Mouse (Mus musculus) forebrain, embryonic 12.5 days (tissue): ENCODE measurements around the gene Rai1. TPM values are rescaled to one million over a fixed set of nuclear protein-coding genes. Genes with fewer than 3 reads are reported as not detected.

Experiments used
- ATAC-seq: fragments of 200-750 bp; cut with Nextera tagmentation; 2 replicates; pipeline ENCODE4 v1.8.0; 2017; ENCODE audit warnings: moderate TSS enrichment; ENCODE audit not compliant: low FRiP score
- H3K27ac ChIP-seq: fragments of 300-500 bp; sonication (generic); 2 replicates; pipeline ENCODE4 v1.5.1; 2016; ENCODE audit warnings: mild to moderate bottlenecking
- H3K27me3 ChIP-seq: fragments of 300-500 bp; sonication (generic); 2 replicates; pipeline ENCODE4 v1.6.1; 2016; ENCODE audit warnings: mild to moderate bottlenecking
- H3K36me3 ChIP-seq: fragments of 300-500 bp; sonication (generic); replicated peaks from 2 replicates; pipeline ENCODE4 v1.6.1; 2016; ENCODE audit warnings: mild to moderate bottlenecking
- H3K4me1 ChIP-seq: fragments of 300-500 bp; sonication (generic); 2 replicates; pipeline ENCODE4 v1.6.1; 2016
- H3K4me2 ChIP-seq: fragments of 300-500 bp; sonication (generic); 2 replicates; pipeline ENCODE4 v1.6.1; 2016; ENCODE audit warnings: mild to moderate bottlenecking, moderate library complexity
- H3K4me3 ChIP-seq: fragments of 300-500 bp; sonication (generic); replicated peaks from 2 replicates; pipeline ENCODE4 v1.5.1; 2016; ENCODE audit warnings: mild to moderate bottlenecking
- H3K9ac ChIP-seq: fragments of 300-500 bp; sonication (generic); 2 replicates; pipeline ENCODE4 v1.6.1; 2016; ENCODE audit warnings: mild to moderate bottlenecking
- H3K9me3 ChIP-seq: fragments of 300-500 bp; sonication (generic); 2 replicates; pipeline ENCODE4 v1.6.1; 2016
- WGBS: fragments of 180-500 bp; shearing (Covaris S2); methylation state at CpG from one replicate; pipeline ENCODE4 v1.1.7; 2016; 5-methylcytosine and 5-hydroxymethylcytosine counted together
- polyA plus RNA-seq: library from polyadenylated mRNA; unstranded; fragments of >200 nt; fragmentation: Nextera tagmentation; extraction: Ambion mirVana; gene quantifications from 2 replicates; pipeline ENCODE4 v1.2.1, GENCODE M21; 2016

The Rai1 gene
- polyA plus RNA-seq, 1 experiment from 2014 or later, result 35.1 TPM

DNA sequence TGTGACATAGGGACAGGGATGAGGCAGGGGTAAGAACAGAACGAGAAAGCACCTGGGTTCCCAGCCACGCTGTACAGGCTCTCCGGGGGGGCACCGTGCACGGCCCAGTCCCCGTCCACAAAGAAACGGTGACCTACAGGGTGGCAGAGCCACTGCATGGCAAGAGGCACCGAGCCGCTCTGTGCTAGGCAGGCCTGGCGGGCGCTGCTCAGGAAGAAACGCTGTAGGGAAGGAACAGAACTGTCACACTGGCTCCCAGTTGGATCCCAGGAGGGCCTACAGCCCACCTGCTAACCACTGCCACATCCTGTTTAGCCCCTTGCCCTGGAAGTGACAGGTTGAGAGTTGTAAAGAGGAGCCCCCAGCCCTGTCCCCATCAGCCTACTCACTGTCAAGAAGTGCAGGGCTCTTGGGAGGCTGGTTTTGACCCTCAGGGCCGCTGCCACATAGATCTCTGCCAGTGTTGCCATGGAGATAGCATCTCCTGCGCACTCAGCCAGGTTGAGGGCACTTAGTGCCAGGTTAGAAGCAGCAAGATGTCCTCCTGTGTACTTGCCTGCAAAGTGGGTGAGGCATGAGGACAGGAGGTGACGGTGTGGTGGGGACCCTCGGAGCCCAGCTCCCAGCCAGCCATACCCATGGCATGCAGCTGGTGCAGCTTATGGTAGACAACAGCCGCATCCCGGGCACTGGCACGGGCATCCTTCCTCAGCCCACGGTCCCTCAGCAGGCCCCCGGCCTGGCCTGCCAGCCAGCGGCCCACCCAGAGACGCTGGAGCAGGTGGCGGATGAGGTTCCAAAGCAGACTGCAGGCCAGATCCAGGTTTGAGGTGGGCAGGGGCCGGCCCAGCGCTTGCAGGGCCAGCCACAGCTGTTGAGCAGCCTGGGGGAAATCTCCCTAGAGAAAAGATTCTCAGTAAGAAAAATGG, 98.2 kb downstream of the Rai1 start:
- H3K27me3 ChIP-seq, result no peaks in the 10 kb centered on the region
- H3K9ac ChIP-seq, result no peak overlapping the region
- H3K27ac ChIP-seq, result peak overlapping the region; percentile 56
- no peak overlapping the region for H3K4me3 ChIP-seq
- 94% methylated on average over 26 of the region's 26 CpGs for WGBS
- ATAC-seq, result no peak
- peaks cover 29% of the 10 kb centered on the region for H3K4me1 ChIP-seq
- peaks cover 91% of the 10 kb centered on the region for H3K36me3 ChIP-seq
- no peak overlapping the region for H3K4me2 ChIP-seq
- H3K9me3 ChIP-seq, result no peaks in the 10 kb centered on the region

DNA sequence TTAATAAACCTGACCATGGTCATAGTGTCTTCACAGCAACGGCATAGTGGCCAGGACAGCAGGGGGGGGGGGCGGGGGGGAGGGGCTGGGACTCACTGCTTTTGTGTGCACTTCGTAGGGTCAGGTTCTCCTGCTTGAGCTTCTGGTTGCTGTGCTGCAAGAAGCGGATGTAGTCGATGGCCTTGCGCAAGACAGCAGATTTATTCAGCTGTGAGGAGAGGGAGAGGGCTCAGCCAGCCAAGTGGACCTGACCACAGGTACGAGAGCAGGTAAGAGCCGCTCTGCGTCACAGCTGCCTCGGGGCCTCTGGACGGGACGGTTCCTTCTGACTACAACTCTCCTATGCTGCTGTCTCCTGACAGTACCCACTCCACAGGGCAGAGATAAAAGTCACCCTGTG, 100.2 kb downstream of the Rai1 start:
- peaks cover 74% of the 10 kb centered on the region for H3K36me3 ChIP-seq
- peaks cover 44% of the 10 kb centered on the region for H3K4me1 ChIP-seq

DNA sequence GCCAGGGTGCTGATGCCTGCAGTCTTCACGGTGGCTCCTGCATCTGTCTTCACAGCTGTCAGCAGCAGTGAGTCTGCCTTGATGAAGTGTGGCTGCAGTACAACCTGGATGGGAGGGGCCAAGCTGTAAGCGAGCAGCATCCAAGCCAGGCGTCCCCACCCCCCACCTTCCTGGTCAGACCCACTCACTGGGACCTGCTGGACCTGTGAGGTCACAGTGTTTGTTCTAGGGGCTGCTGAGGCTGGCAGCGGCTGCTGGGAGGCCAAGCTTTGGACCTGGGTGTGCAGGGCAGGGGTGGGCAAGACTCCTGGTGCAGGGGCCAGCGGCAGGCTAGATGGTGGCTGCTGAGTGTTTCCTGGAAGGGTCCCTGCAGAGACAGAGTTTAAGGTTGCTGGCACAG, 101.4 kb downstream of the Rai1 start:
- Histone ChIP-seq H3K4me2 (no peak overlapping the region), H3K36me3 (peaks cover 62% of the 10 kb centered on the region), H3K4me3 (no peak overlapping the region), H3K27ac (0 out of 2 replicates have a peak overlapping the region, but pooled peaks have one; percentile 89), H3K9me3 (no peaks in the 10 kb centered on the region), H3K4me1 (peaks cover 50% of the 10 kb centered on the region), H3K9ac (no peak overlapping the region), H3K27me3 (no peaks in the 10 kb centered on the region)
- 85% methylated on average over 5 of the region's 5 CpGs for WGBS
- no peak for ATAC-seq

More for the DNA sequence above, 100.2 kb downstream of the Rai1 start:
- 82% methylated on average over 12 of the region's 12 CpGs for WGBS
- no peak overlapping the region for H3K27ac ChIP-seq
- no peaks in the 10 kb centered on the region for H3K27me3 ChIP-seq
- no peak overlapping the region for H3K9ac ChIP-seq
- no peak for ATAC-seq
- H3K9me3 ChIP-seq, result no peaks in the 10 kb centered on the region
- H3K4me3 ChIP-seq, result no peak overlapping the region
- no peak overlapping the region for H3K4me2 ChIP-seq

DNA sequence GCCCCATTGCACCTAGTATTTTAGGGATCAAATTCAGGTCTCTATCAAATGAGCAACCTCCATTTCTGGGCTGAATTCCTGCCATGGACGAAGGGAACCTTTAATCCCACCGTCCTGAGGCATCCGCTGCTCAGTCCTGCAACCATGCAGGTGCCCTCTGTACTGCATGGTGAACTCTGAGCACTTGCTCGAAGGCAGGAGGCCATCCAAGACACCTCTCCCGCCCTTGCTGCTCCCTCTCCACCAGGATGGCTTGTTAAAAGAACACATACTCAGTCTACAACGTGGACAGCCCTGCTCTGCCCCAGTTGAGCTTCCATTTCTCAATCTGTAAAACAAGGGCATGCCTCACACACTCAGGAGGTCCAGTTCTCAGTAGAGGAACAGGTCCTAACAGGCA, 103.4 kb downstream of the Rai1 start:
- Histone ChIP-seq H3K4me2 (peak overlapping the region; percentile 64), H3K27ac (peak overlapping the region; percentile 89), H3K9me3 (no peaks in the 10 kb centered on the region), H3K36me3 (peaks cover 42% of the 10 kb centered on the region), H3K4me1 (peaks cover 70% of the 10 kb centered on the region), H3K4me3 (peak overlapping the region; percentile 43), H3K27me3 (no peaks in the 10 kb centered on the region), H3K9ac (peak overlapping the region; percentile 63)
- ATAC-seq, result no peak
- WGBS, result 57% methylated on average over 6 of the region's 6 CpGs

DNA sequence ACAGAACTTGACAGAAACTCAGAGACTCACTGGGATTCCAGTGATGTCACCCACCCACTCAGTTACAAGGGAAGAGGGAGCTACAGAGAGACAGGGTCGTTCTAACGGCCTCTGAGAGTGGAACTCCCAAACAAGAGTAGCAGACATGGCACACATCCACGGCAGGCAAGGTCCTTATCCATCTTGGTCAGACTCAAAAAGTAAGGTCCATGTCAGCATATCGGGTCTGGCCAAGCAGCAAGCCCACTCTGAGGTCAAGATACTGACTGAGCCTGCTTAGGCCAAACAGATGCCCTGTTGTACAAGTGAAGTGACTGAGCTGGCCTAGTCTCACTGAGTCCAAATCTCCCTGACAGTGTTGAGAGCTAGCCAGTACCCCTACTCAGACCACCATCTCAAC, 103.9 kb downstream of the Rai1 start:
- no peaks in the 10 kb centered on the region for H3K27me3 ChIP-seq
- H3K9ac ChIP-seq, result peak overlapping the region; percentile 63
- 58% methylated on average over 4 of the region's 4 CpGs for WGBS
- peak overlapping the region; percentile 43 for H3K4me3 ChIP-seq
- H3K4me1 ChIP-seq, result peaks cover 75% of the 10 kb centered on the region
- H3K36me3 ChIP-seq, result peaks cover 37% of the 10 kb centered on the region
- peak overlapping the region; percentile 89 for H3K27ac ChIP-seq
- peak overlapping the region; percentile 64 for H3K4me2 ChIP-seq
- 0 out of 2 replicates have a peak, but pooled peaks have one; percentile 3 for ATAC-seq
- no peaks in the 10 kb centered on the region for H3K9me3 ChIP-seq

DNA sequence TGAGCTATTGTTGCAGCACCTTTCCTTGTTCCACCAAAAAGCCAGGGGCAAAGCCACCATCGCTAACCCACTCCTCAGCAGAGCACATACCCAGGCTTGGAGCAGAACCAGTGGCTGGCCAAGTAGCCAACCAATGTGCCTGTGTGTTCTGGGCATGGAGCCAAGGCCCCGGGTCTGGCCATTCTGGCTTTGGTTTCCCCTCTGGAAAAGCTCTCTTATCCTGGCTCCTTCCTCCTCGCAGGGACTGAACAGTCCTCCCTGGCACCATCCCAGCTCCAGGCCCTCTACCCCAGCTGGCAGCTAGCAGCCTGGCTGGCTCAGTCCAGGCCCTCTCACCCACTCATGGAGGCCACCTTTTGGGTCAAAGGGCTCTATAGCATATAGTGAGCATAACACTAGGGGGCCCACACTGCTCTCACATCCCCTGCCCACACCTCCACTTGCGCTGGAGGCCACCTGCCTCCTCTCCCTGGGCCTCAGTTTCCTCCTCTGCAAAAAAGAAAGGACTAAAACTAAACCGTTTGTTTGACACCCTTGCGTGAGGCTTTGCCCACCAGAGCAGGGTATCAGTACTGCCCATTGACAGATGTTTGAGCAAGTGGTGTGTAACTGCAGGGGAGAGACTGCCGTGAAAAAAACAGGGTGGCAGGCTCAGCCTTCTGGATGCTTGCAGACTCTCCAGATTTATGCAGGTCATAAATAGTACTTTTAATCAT, 104.6 kb downstream of the Rai1 start:
- 33% methylated on average over 7 of the region's 7 CpGs for WGBS
- H3K4me1 ChIP-seq, result peaks cover 75% of the 10 kb centered on the region
- H3K36me3 ChIP-seq, result peaks cover 30% of the 10 kb centered on the region
- peak overlapping the region; percentile 63 for H3K9ac ChIP-seq
- no peaks in the 10 kb centered on the region for H3K9me3 ChIP-seq
- peak overlapping the region; percentile 89 for H3K27ac ChIP-seq
- peak overlapping the region; percentile 64 for H3K4me2 ChIP-seq
- peak overlapping the region; percentile 43 for H3K4me3 ChIP-seq
- no peaks in the 10 kb centered on the region for H3K27me3 ChIP-seq
- ATAC-seq, result peak; percentile 40

DNA sequence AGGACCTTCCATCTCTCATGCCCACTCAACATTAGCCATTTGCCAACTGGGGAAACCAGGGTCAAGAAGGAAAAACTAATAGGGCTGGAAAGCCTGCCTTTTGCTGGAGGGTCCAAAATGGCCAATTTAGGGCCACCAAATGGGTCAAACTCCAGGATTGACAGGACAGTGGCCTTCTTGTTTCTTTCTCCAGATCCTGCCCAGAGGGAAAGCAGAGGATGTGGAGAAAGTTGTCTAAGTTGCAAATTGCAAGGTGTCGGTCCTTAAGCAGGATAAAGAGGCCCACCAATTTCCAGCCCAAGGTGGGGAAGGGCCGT, 105.1 kb downstream of the Rai1 start:
- Histone ChIP-seq H3K9me3 (no peaks in the 10 kb centered on the region), H3K4me3 (peak overlapping the region; percentile 43), H3K9ac (peak overlapping the region; percentile 63), H3K4me2 (peak overlapping the region; percentile 64), H3K36me3 (peaks cover 25% of the 10 kb centered on the region), H3K27me3 (no peaks in the 10 kb centered on the region), H3K4me1 (peaks cover 75% of the 10 kb centered on the region), H3K27ac (peak overlapping the region; percentile 89)
- WGBS, result 0% methylated on average over 2 of the region's 2 CpGs
- ATAC-seq, result no peak

DNA sequence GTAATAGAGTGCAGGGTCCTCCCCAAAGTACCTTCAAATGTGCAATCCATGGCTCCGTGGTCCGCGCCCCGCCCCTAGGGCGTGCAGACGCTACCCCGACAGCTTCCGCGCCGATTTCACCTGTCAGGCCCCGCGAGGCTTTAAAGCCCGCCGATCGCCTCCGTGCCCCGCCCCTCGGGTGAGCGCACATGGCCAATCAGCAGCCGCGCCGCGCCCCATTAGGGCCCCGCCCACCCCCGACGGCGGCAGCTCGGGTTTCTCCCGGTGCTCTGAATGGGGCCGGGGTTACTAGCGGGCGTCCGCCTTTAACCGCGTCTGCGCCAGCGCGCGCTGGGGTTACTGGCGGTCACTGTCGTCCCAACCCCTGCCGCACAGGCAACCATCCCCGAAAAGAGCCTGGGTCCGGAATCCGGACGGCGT, 105.5 kb downstream of the Rai1 start:
- peak; percentile 85 for ATAC-seq
- no peaks in the 10 kb centered on the region for H3K27me3 ChIP-seq
- no peaks in the 10 kb centered on the region for H3K9me3 ChIP-seq
- under 1% methylated on average over 47 of the region's 47 CpGs for WGBS
- peak overlapping the region; percentile 89 for H3K27ac ChIP-seq
- peak overlapping the region; percentile 63 for H3K9ac ChIP-seq
- peaks cover 21% of the 10 kb centered on the region for H3K36me3 ChIP-seq
- peaks cover 75% of the 10 kb centered on the region for H3K4me1 ChIP-seq
- H3K4me2 ChIP-seq, result peak overlapping the region; percentile 64
- H3K4me3 ChIP-seq, result peak overlapping the region; percentile 43

DNA sequence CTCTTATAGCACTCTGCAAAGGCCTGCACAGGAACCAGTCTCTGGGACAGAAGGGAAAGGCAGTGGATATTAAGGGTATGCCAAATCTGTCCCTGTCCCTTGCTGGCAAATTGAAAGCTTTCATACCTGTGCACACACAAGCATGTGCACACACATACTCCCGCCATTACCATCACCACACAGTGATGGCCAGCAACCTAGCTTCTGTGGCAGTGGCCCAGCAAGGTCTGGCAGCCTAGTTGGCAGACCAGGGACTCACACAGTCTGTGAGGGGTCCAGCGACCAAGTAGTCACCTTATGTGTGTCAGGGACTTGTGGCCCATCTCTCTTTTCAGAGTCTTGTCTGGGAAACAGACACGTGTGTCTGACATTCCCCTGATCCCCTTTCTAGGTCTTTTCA, 106.3 kb downstream of the Rai1 start:
- H3K36me3 ChIP-seq, result peaks cover 13% of the 10 kb centered on the region
- H3K4me1 ChIP-seq, result peaks cover 75% of the 10 kb centered on the region
- WGBS, result 59% methylated on average over 3 of the region's 3 CpGs
- ATAC-seq, result no peak
- H3K27ac ChIP-seq, result peak overlapping the region; percentile 89
- no peaks in the 10 kb centered on the region for H3K27me3 ChIP-seq
- no peak overlapping the region for H3K4me3 ChIP-seq
- H3K4me2 ChIP-seq, result peak overlapping the region; percentile 64
- no peaks in the 10 kb centered on the region for H3K9me3 ChIP-seq
- peak overlapping the region; percentile 50; the same call in 1 of the 2 replicates for H3K9ac ChIP-seq

DNA sequence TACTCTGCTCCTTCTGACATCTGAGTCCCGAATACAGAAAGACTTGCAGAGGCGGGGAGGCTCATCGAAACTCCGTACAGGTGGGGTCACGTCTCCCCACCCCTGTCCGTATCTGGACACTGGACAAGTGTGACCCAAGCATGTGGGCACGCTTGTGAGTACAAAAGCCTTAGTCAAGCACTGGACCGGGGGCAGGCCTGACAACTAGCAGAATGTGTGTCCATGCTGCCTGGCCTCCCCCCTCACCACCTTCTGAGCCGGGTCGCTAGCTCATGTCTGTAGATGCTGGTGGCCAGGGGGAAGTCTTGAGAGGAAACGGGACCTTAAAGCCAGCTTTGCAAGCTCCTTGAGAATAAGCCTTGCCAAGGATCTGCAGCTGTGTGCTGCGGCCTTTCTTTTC, 106.9 kb downstream of the Rai1 start:
- Histone ChIP-seq H3K4me2 (no peak overlapping the region), H3K4me1 (peaks cover 69% of the 10 kb centered on the region), H3K27me3 (no peaks in the 10 kb centered on the region), H3K27ac (peak overlapping the region; percentile 43; the same call in 1 of the 2 replicates), H3K4me3 (no peak overlapping the region), H3K9ac (peak overlapping the region; percentile 25; the same call in 1 of the 2 replicates), H3K36me3 (peaks cover 6% of the 10 kb centered on the region), H3K9me3 (no peaks in the 10 kb centered on the region)
- no peak for ATAC-seq
- WGBS, result 53% methylated on average over 12 of the region's 12 CpGs

DNA sequence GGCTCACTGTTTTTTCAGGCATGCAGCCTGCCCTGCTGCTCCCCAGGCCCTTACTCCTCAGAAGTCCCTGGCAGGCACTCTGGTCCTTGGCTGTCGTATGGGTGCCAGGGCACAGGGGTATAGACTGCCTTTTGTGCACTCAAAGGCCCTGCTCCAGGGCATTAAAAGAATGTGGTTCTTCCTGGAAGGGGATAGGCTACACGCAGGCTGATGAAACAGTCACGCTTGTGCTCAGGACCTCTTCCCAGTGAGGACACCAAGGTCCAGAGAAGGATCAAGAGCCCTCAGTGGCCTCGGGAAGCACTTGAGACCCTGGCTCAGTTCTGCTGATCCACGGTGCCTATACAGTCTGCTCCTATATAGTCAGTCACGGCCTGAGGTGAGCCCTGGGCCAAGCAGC, 108.5 kb downstream of the Rai1 start:
- Histone ChIP-seq H3K27ac (0 out of 2 replicates have a peak overlapping the region, but pooled peaks have one; percentile 27), H3K27me3 (no peaks in the 10 kb centered on the region), H3K4me2 (no peak overlapping the region), H3K4me3 (no peak overlapping the region), H3K36me3 (peaks cover 5% of the 10 kb centered on the region; the same call in 1 of the 2 replicates), H3K4me1 (peaks cover 54% of the 10 kb centered on the region), H3K9me3 (no peaks in the 10 kb centered on the region), H3K9ac (no peak overlapping the region)
- 71% methylated on average over 6 of the region's 6 CpGs for WGBS
- ATAC-seq, result no peak

DNA sequence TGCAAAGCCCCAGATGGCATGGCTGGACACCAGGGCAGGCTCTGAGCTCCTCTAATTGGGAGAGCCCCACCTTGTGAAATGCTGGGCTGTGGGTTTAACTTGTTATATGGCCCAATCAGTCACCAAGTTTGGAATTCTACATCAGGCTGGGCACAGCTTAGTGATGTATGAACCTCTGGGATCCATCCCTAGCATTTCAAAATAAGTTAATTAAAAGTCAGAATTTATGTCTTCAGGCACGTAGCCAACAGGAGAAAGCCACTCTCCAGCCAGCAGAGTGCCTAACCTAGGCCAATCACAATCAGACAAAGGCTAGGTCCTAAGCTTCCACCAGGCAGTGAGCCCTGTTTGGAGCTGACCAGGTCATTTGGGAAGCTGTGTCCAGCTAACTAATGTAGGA, 111.9 kb downstream of the Rai1 start:
- H3K9ac ChIP-seq, result no peak overlapping the region
- H3K4me2 ChIP-seq, result no peak overlapping the region
- no peaks in the 10 kb centered on the region for H3K9me3 ChIP-seq
- H3K36me3 ChIP-seq, result peaks cover 5% of the 10 kb centered on the region; the same call in 1 of the 2 replicates
- H3K4me3 ChIP-seq, result no peak overlapping the region
- WGBS, result 86% methylated on average over 1 of the region's 1 CpGs
- H3K27ac ChIP-seq, result no peak overlapping the region
- ATAC-seq, result no peak
- peaks cover 40% of the 10 kb centered on the region for H3K4me1 ChIP-seq
- no peaks in the 10 kb centered on the region; the same call in 1 of the 2 replicates for H3K27me3 ChIP-seq
